Mouse (Mus musculus) large intestine, adult 2 months (tissue): ENCODE results near the gene Nr1i3. TPM values are rescaled to one million over a fixed set of nuclear protein-coding genes. Genes with fewer than 3 reads are reported as not detected.

ENCODE experiments used
- DNase-seq: peaks from one replicate; pipeline ENCODE4 v3.0.0-alpha.2; 2012; ENCODE audit warnings: low read depth, low spot score
- WGBS: fragments of 180-500 bp; shearing (Covaris S2); methylation state at CpG from one replicate; pipeline ENCODE4 v1.1.7; 2018; 5-methylcytosine and 5-hydroxymethylcytosine counted together
- polyA plus RNA-seq: library from polyadenylated mRNA; depleted of rRNA; stranded (reverse); fragments of >200 nt; gene quantifications from 2 replicates; pipeline ENCODE4 v1.2.3, GENCODE M21; 2012

Nr1i3 gene
- polyA plus RNA-seq, 1 experiment: 3.8 TPM

GRCm38 (mm10) chr1:171248386-171249226 lies 34.8 kb downstream of the Nr1i3 start:
- 56% methylated on average over 3 of the region's 3 CpGs for WGBS
- DNase-seq: no peak

DNA sequence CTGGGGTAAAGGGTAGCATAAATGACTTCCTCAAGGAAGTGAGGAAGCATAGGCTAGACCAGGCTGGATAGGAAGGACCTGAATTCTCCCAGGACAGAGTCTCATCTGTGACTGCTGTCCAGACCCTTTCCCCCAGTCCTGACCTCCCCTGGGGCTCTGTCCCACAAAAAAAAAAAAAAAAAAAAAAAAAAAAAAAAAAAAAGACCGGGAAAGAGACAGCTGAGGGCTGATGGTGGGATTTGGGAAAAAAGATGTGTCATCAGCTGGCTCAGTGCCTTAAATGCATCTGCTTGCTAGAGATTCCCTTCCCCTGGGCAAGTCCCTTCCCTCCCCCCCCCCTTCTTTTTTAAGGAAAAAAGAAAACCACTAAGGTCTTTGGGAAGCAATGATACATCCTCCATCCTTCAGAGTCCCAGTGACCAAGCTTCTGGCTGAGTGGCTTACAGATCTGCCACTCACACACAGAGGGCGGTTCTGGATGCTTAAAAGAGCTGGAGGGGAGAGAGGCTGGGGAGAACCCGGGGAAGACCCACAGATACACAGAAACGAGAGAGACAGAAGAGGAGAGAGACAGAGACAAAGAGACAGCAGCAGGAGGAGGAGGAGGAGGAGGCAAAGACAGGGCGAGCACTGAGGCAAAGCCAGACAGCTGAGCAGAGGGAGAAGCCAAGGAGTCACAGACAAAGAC lies 36.3 kb downstream of the Nr1i3 start, which contains the start of gene Adamts4:
TSS of gene Adamts4 (plus strand) at position 509 of the 688 bp plus-strand sequence.
- WGBS: 33% methylated on average over 5 of the region's 5 CpGs
- no peak for DNase-seq

DNA sequence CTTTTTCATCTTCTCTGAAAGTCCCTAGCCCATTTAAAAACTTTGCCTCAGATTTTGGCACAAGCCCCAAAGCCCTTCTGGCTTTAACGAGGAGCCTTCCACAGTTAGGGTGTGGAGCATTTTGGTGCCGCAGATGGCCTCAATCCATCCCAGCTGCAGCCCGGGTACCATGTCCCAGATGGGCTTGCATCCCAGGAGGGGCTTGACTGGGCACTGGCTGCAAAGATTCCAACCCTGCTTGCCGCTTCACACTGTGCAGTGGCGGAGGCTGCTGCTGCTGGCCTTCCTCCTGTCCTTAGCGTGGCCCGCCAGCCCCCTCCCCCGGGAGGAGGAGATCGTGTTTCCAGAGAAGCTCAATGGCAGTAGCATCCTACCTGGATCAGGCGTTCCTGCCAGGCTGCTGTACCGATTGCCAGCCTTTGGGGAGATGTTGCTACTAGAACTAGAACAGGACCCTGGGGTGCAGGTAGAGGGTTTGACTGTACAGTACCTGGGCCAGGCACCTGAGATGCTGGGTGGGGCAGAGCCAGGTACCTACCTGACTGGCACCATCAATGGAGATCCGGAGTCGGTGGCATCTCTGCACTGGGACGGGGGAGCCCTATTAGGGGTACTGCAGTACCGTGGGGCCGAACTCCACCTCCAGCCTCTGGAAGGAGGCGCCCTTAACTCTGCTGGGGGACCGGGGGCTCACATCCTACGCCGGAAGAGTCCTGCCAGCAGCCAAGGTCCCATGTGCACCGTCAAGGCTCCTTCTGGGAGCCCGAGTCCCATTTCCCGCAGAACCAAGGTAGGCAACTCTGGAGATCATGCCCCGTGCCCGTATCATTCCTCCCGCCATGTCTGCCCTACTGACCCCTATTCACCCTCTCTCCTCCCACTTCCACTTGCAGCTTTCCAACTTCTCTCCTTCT lies 37.2 kb downstream of the Nr1i3 start, which contains the start of gene Ndufs2:
TSS of gene Ndufs2 (minus strand) at position 709 of the 914 bp plus-strand sequence.
- DNase-seq: no peak
- WGBS: 33% methylated on average over 26 of the region's 26 CpGs

DNA sequence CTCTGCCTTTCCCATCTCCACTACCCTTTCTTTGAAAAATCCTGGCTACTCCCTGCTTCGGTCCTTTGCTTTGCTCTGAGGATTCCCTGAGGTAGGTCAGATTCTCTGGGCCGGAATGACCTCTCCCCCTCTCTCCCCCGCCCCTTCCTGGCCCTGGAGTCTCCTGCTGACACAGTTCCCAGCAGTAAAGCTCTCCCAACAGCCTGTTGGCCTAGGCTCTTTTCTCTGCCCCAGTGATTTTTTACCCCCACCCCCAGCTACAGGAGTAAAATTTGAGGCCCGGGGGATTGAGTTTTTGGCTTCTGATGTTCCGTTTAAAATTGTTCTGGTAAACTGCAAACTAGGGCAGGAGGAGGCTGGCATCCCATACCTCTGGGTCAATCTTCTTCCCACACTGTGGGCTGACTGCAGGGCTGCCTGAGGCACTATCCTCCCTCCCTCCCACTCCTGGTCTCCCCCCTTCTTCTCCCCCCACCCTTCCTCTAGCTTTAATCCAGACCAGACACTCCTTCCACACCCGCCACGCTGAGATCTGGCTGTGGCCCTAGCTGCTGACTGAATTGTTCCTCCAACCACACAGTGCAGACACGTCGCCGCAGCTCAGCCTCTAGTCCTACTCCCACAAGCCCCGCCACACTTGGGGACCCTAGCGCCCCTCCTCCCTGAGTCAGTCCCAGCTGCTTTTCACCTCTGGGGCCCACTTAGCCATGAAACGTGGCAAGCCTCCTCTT lies 38.0 kb downstream of the Nr1i3 start:
- DNase-seq: no peak
- 49% methylated on average over 13 of the region's 13 CpGs for WGBS

DNA sequence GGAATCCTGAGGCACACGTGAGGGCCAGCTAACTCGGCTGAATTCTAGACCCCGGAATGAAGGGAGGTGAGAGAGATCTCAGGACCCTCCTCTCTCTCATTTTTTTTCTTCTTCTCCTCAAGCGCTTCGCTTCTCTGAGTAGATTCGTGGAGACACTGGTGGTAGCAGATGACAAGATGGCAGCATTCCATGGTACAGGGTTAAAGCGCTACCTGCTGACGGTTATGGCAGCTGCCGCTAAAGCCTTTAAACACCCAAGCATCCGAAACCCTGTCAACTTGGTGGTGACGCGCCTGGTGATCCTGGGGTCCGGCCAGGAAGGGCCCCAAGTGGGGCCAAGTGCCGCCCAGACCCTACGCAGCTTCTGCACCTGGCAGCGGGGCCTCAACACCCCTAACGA lies 38.6 kb downstream of the Nr1i3 start:
- no peak for DNase-seq
- WGBS: 72% methylated on average over 17 of the region's 17 CpGs

GRCm38 (mm10) chr1:171256095-171256818 lies 42.5 kb downstream of the Nr1i3 start:
- no peak for DNase-seq
- WGBS: 84% methylated on average over 24 of the region's 24 CpGs

DNA sequence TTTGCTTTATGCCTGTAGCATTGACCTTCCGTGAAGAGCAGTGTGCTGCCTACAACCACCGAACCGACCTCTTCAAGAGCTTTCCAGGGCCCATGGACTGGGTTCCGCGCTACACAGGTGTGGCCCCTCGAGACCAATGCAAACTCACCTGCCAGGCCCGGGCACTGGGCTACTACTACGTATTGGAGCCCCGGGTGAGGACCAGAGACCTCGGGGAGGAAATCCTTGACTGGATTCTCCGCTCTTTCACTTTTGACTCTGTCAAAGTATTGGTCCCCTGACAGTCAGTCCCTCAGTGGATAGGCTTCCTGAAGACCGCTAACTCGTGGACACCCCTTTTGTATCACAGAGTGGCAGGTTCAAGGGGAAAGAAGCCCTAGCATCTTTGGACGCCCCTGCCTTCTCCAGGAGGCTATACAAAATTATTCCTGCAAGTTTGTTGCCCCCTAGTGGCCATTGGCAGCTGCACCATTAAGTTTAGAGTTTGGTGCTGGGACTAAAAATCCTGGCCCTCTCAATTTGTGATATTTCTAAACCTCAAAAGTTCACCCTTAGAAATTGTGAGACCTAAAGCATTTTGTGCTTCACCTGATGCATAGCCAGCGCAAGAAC lies 43.3 kb downstream of the Nr1i3 start:
- no peak for DNase-seq
- WGBS: 50% methylated on average over 15 of the region's 15 CpGs

DNA sequence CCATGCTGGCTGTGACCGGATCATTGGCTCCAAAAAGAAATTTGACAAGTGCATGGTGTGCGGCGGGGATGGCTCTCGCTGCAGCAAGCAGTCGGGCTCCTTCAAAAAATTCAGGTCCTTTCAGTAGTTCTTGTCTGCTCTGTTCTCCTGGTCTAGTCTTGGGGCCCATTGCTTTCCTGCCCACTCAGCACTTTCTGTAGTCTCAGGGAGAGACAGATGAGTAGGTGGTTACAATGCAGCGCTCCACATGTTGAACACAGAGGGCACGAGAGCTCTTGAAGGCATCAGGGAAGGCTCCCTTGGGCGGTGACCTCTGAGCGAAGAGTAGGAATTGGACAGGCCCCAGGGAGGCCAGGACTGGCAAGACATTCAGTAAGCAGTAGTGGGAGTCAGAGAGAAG lies 44.0 kb downstream of the Nr1i3 start:
- WGBS: 84% methylated on average over 9 of the region's 9 CpGs
- DNase-seq: no peak

DNA sequence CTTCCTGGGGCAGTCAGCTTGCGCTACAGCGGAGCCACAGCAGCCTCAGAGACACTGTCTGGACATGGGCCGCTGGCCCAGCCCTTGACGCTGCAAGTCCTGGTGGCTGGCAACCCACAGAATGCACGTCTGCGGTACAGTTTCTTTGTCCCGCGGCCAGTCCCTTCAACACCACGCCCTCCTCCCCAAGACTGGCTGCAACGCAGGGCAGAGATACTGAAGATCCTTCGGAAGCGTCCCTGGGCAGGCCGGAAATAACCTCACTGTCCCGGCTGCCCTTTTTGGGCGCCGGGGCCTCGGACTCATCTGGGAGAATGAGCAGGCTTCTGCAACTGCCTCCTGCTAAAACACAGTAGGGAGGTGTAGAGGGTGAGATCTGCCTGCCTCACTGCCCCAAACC lies 45.2 kb downstream of the Nr1i3 start:
- no peak for DNase-seq
- 72% methylated on average over 17 of the region's 17 CpGs for WGBS

- WGBS: 52% methylated on average over 3 of the region's 3 CpGs
- no peak for DNase-seq
Observed at GRCm38 (mm10) chr1:171260316-171260715, 46.5 kb downstream of the Nr1i3 start.

GRCm38 (mm10) chr1:171262594-171263130 lies 48.9 kb downstream of the Nr1i3 start:
- WGBS: 3% methylated on average over 8 of the region's 8 CpGs
- no peak for DNase-seq

GRCm38 (mm10) chr1:171263185-171263611 lies 49.4 kb downstream of the Nr1i3 start:
- 0% methylated on average over 1 of the region's 2 CpGs for WGBS

GRCm38 (mm10) chr1:171263666-171264461 lies 50.1 kb downstream of the Nr1i3 start:
- 60% methylated on average over 3 of the region's 3 CpGs for WGBS
- DNase-seq: no peak

More at GRCm38 (mm10) chr1:171263185-171263611, 49.4 kb downstream of the Nr1i3 start:
- DNase-seq: no peak

- WGBS: 44% methylated on average over 4 of the region's 4 CpGs
Observed at GRCm38 (mm10) chr1:171265971-171266744, 52.4 kb downstream of the Nr1i3 start.

DNA sequence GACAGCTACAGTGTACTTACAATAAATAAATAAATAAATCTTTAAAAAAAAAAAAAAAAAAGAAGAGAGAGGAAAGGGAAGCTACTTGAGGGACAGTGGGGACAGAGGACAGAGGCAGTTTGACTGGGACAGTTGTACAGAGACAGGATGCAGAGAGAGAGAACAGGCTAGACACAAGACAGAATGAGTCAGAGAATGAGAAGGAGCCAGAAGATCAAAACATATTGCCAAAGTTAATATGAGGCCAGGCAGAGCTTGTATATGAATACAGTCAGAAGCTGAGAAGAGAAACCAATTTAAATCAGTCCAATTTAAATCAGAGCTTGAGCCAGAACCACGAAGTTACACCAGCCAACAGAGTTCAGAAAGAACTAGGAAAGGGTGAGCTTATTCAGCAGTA lies 54.6 kb downstream of the Nr1i3 start:
- WGBS: 59% methylated on average over 1 of the region's 1 CpGs
- no peak for DNase-seq

More at GRCm38 (mm10) chr1:171265971-171266744, 52.4 kb downstream of the Nr1i3 start:
- no peak for DNase-seq
